Mouse (Mus musculus) midbrain, embryonic 12.5 days (tissue): ENCODE measurements around the gene Iqcg. TPM values are rescaled to one million over a fixed set of nuclear protein-coding genes. Genes with fewer than 3 reads are reported as not detected.

ENCODE experiments used
- ATAC-seq: fragments of 200-750 bp; cut with Nextera tagmentation; 2 replicates; pipeline ENCODE4 v1.8.0; 2017; ENCODE audit warnings: low read depth, moderate TSS enrichment, moderate library complexity; ENCODE audit not compliant: low FRiP score
- H3K27ac ChIP-seq: fragments of 300-500 bp; sonication (generic); replicated peaks from 2 replicates; pipeline ENCODE4 v1.5.1; 2016; ENCODE audit warnings: mild to moderate bottlenecking
- H3K27me3 ChIP-seq: fragments of 300-500 bp; sonication (generic); 2 replicates; pipeline ENCODE4 v1.6.1; 2016; ENCODE audit warnings: mild to moderate bottlenecking
- H3K36me3 ChIP-seq: fragments of 300-500 bp; sonication (generic); 2 replicates; pipeline ENCODE4 v1.6.1; 2016
- H3K4me1 ChIP-seq: fragments of 300-500 bp; sonication (generic); 2 replicates; pipeline ENCODE4 v1.6.1; 2016
- H3K4me2 ChIP-seq: fragments of 300-500 bp; sonication (generic); replicated peaks from 2 replicates; pipeline ENCODE4 v1.6.1; 2016; ENCODE audit warnings: mild to moderate bottlenecking, moderate library complexity
- H3K4me3 ChIP-seq: fragments of 300-500 bp; sonication (generic); 2 replicates; pipeline ENCODE4 v1.5.1; 2016; ENCODE audit warnings: mild to moderate bottlenecking
- H3K9ac ChIP-seq: fragments of 300-500 bp; sonication (generic); replicated peaks from 2 replicates; pipeline ENCODE4 v1.6.1; 2016; ENCODE audit warnings: mild to moderate bottlenecking, moderate library complexity
- H3K9me3 ChIP-seq: fragments of 300-500 bp; sonication (generic); 2 replicates; pipeline ENCODE4 v1.6.1; 2016; ENCODE audit warnings: mild to moderate bottlenecking
- WGBS: fragments of 180-500 bp; shearing (Covaris S2); methylation state at CpG from one replicate; pipeline ENCODE4 v1.1.7; 2016; 5-methylcytosine and 5-hydroxymethylcytosine counted together
- polyA plus RNA-seq: library from polyadenylated mRNA; unstranded; fragments of >200 nt; fragmentation: Nextera tagmentation; extraction: Ambion mirVana; gene quantifications from 2 replicates; pipeline ENCODE4 v1.2.1, GENCODE M21; 2016

Gene Iqcg
- polyA plus RNA-seq, 1 experiment from 2014 or later: 4.2 TPM

GRCm38 (mm10) chr16:33015396-33015907 is 40.6 kb downstream of the Iqcg start:
- Histone ChIP-seq H3K9me3 (no peaks in the 10 kb centered on the region), H3K9ac (no peak overlapping the region), H3K27ac (no peak overlapping the region), H3K4me3 (no peak overlapping the region), H3K36me3 (peaks cover 39% of the 10 kb centered on the region), H3K4me1 (no peaks in the 10 kb centered on the region), H3K27me3 (no peaks in the 10 kb centered on the region), H3K4me2 (no peak overlapping the region)
- WGBS: 95% methylated on average over 3 of the region's 3 CpGs
- ATAC-seq: no peak

GRCm38 (mm10) chr16:33014921-33015320 is 41.1 kb downstream of the Iqcg start:
- Histone ChIP-seq H3K27ac (no peak overlapping the region), H3K27me3 (no peaks in the 10 kb centered on the region), H3K36me3 (peaks cover 44% of the 10 kb centered on the region), H3K9ac (no peak overlapping the region), H3K4me3 (no peak overlapping the region), H3K4me1 (no peaks in the 10 kb centered on the region), H3K9me3 (no peaks in the 10 kb centered on the region), H3K4me2 (no peak overlapping the region)
- no peak for ATAC-seq
- 94% methylated on average over 1 of the region's 1 CpGs for WGBS

- H3K4me1 ChIP-seq: no peaks in the 10 kb centered on the region
- 91% methylated on average over 5 of the region's 5 CpGs for WGBS
- no peaks in the 10 kb centered on the region for H3K27me3 ChIP-seq
Observed at GRCm38 (mm10) chr16:33013801-33014200, 42.2 kb downstream of the Iqcg start.

GRCm38 (mm10) chr16:33010166-33010565 is 45.9 kb downstream of the Iqcg start:
- H3K4me1 ChIP-seq: no peaks in the 10 kb centered on the region
- WGBS: 95% methylated on average over 6 of the region's 6 CpGs
- H3K9me3 ChIP-seq: no peaks in the 10 kb centered on the region
- H3K36me3 ChIP-seq: peaks cover 75% of the 10 kb centered on the region
- H3K9ac ChIP-seq: no peak overlapping the region
- no peak overlapping the region for H3K4me3 ChIP-seq
- no peak overlapping the region for H3K27ac ChIP-seq
- H3K27me3 ChIP-seq: no peaks in the 10 kb centered on the region
- ATAC-seq: no peak
- no peak overlapping the region for H3K4me2 ChIP-seq

More at GRCm38 (mm10) chr16:33013801-33014200, 42.2 kb downstream of the Iqcg start:
- H3K27ac ChIP-seq: no peak overlapping the region
- no peaks in the 10 kb centered on the region for H3K9me3 ChIP-seq
- no peak overlapping the region for H3K9ac ChIP-seq
- peaks cover 55% of the 10 kb centered on the region for H3K36me3 ChIP-seq
- ATAC-seq: no peak
- no peak overlapping the region for H3K4me2 ChIP-seq
- H3K4me3 ChIP-seq: no peak overlapping the region

- Histone ChIP-seq H3K4me2 (no peak overlapping the region), H3K4me1 (no peaks in the 10 kb centered on the region), H3K9me3 (no peaks in the 10 kb centered on the region), H3K9ac (no peak overlapping the region), H3K4me3 (no peak overlapping the region), H3K27ac (no peak overlapping the region), H3K36me3 (peaks cover 61% of the 10 kb centered on the region), H3K27me3 (no peaks in the 10 kb centered on the region)
- ATAC-seq: no peak
- 85% methylated on average over 7 of the region's 7 CpGs for WGBS
Observed at GRCm38 (mm10) chr16:33007436-33007835, 48.6 kb downstream of the Iqcg start.

GRCm38 (mm10) chr16:33006888-33007287 is 49.1 kb downstream of the Iqcg start:
- no peak for ATAC-seq
- no peaks in the 10 kb centered on the region for H3K27me3 ChIP-seq
- peaks cover 61% of the 10 kb centered on the region for H3K36me3 ChIP-seq
- no peaks in the 10 kb centered on the region for H3K9me3 ChIP-seq
- no peak overlapping the region for H3K4me3 ChIP-seq
- WGBS: 96% methylated on average over 7 of the region's 7 CpGs
- no peak overlapping the region for H3K4me2 ChIP-seq
- H3K27ac ChIP-seq: no peak overlapping the region
- H3K9ac ChIP-seq: no peak overlapping the region
- no peaks in the 10 kb centered on the region for H3K4me1 ChIP-seq

GRCm38 (mm10) chr16:33005216-33005615 is 50.8 kb downstream of the Iqcg start:
- Histone ChIP-seq H3K36me3 (peaks cover 71% of the 10 kb centered on the region), H3K4me2 (no peak overlapping the region), H3K27me3 (no peaks in the 10 kb centered on the region), H3K9me3 (no peaks in the 10 kb centered on the region), H3K27ac (no peak overlapping the region), H3K9ac (no peak overlapping the region), H3K4me1 (no peaks in the 10 kb centered on the region), H3K4me3 (no peak overlapping the region)
- ATAC-seq: no peak
- WGBS: 44% methylated on average over 9 of the region's 9 CpGs

GRCm38 (mm10) chr16:32992158-32992557 is 63.9 kb downstream of the Iqcg start:
- no peak overlapping the region for H3K9ac ChIP-seq
- no peak for ATAC-seq
- H3K27ac ChIP-seq: no peak overlapping the region
- no peak overlapping the region for H3K4me3 ChIP-seq
- no peak overlapping the region for H3K4me2 ChIP-seq
- no peaks in the 10 kb centered on the region for H3K4me1 ChIP-seq
- 92% methylated on average over 5 of the region's 5 CpGs for WGBS
- H3K36me3 ChIP-seq: peaks cover 55% of the 10 kb centered on the region
- H3K9me3 ChIP-seq: no peaks in the 10 kb centered on the region
- no peaks in the 10 kb centered on the region for H3K27me3 ChIP-seq

- Histone ChIP-seq H3K9ac (no peak overlapping the region), H3K27ac (no peak overlapping the region), H3K9me3 (no peaks in the 10 kb centered on the region), H3K36me3 (peaks cover 46% of the 10 kb centered on the region), H3K27me3 (no peaks in the 10 kb centered on the region), H3K4me3 (no peak overlapping the region), H3K4me1 (no peaks in the 10 kb centered on the region), H3K4me2 (no peak overlapping the region)
- no peak for ATAC-seq
- WGBS: 94% methylated on average over 2 of the region's 2 CpGs
Observed at GRCm38 (mm10) chr16:32984631-32985030, 71.4 kb downstream of the Iqcg start.

GRCm38 (mm10) chr16:32981405-32981804 is 74.6 kb downstream of the Iqcg start:
- Histone ChIP-seq H3K9ac (no peak overlapping the region), H3K4me3 (no peak overlapping the region), H3K27me3 (no peaks in the 10 kb centered on the region), H3K36me3 (peaks cover 49% of the 10 kb centered on the region), H3K4me1 (no peaks in the 10 kb centered on the region), H3K27ac (no peak overlapping the region), H3K4me2 (no peak overlapping the region), H3K9me3 (no peaks in the 10 kb centered on the region)
- WGBS: 96% methylated on average over 4 of the region's 4 CpGs
- ATAC-seq: no peak

- Histone ChIP-seq H3K36me3 (peaks cover 55% of the 10 kb centered on the region), H3K4me1 (no peaks in the 10 kb centered on the region), H3K27me3 (no peaks in the 10 kb centered on the region), H3K9ac (no peak overlapping the region), H3K4me2 (no peak overlapping the region), H3K27ac (no peak overlapping the region), H3K4me3 (no peak overlapping the region), H3K9me3 (no peaks in the 10 kb centered on the region)
- ATAC-seq: no peak
- 89% methylated on average over 1 of the region's 1 CpGs for WGBS
Observed at GRCm38 (mm10) chr16:32980227-32980626, 75.8 kb downstream of the Iqcg start.

- no peaks in the 10 kb centered on the region for H3K4me1 ChIP-seq
- no peaks in the 10 kb centered on the region for H3K9me3 ChIP-seq
- no peak overlapping the region for H3K4me3 ChIP-seq
- H3K9ac ChIP-seq: no peak overlapping the region
- H3K36me3 ChIP-seq: peaks cover 41% of the 10 kb centered on the region
- H3K4me2 ChIP-seq: no peak overlapping the region
- no peaks in the 10 kb centered on the region for H3K27me3 ChIP-seq
- no peak for ATAC-seq
- 73% methylated on average over 2 of the region's 2 CpGs for WGBS
- H3K27ac ChIP-seq: no peak overlapping the region
Observed at GRCm38 (mm10) chr16:32973047-32973446, 83.0 kb downstream of the Iqcg start.

- H3K4me2 ChIP-seq: no peak overlapping the region
- WGBS: 82% methylated on average over 5 of the region's 5 CpGs
- H3K9me3 ChIP-seq: no peaks in the 10 kb centered on the region
- H3K4me1 ChIP-seq: no peaks in the 10 kb centered on the region
- no peak overlapping the region for H3K27ac ChIP-seq
- ATAC-seq: no peak
- H3K4me3 ChIP-seq: no peak overlapping the region
- no peak overlapping the region for H3K9ac ChIP-seq
- H3K36me3 ChIP-seq: peaks cover 38% of the 10 kb centered on the region
- no peaks in the 10 kb centered on the region for H3K27me3 ChIP-seq
Observed at GRCm38 (mm10) chr16:32972535-32972934, 83.5 kb downstream of the Iqcg start.
